Mouse (Mus musculus): ENCODE results near the gene Dnaja2.

Dnaja2 gene

GRCm38 (mm10) chr8:85554391-85555180 is 558 bp downstream of the Dnaja2 start:
- no peak for DNase-seq

DNA sequence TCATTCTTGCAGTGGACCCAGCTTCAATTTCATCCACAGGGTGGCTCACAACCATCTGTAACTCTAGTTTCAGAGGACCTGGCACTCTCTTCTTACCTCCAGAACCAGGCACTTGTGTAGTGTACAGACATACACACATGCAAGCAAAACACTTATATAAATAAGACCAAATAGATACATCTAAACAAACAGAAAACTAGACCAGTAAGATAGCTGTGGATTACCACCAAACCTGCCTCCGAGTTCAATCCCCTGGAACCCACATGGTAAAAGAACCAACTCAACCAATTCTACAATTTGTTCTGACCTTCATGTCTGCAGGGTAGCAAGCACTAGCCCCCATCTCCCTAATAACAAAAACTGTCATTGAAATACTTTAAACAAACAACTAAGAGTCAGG is 3.2 kb downstream of the Dnaja2 start:
- no peak for DNase-seq

GRCm38 (mm10) chr8:85536332-85536731 is 18.8 kb downstream of the Dnaja2 start:
- DNase-seq: no peak

- DNase-seq: no peak
Observed at GRCm38 (mm10) chr8:85534163-85534562, 21.0 kb downstream of the Dnaja2 start.

DNA sequence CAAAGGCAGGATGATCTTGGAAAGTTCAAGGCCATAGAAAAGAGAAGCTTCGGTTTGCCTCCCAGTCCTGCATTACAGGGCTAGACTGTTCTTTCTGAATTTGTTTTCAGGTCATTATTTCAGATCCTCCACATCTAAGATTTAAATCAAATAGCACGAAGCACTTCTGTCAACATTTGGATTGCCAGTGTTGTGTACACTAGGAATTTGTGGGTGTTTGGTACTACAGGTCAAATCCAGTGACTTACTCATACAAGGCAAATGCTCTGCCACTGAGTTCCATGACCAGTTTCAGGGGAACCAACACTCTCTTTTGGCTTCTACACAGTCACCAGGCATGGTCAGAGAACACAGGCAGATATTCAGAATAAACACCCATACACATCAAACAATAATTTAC is 21.7 kb downstream of the Dnaja2 start:
- DNase-seq: no peak

- DNase-seq: no peak
Observed at GRCm38 (mm10) chr8:85532843-85533242, 22.3 kb downstream of the Dnaja2 start.

GRCm38 (mm10) chr8:85531471-85531870 is 23.7 kb downstream of the Dnaja2 start:
- no peak for DNase-seq

- DNase-seq: no peak
Observed at GRCm38 (mm10) chr8:85530717-85531116, 24.4 kb downstream of the Dnaja2 start.

- DNase-seq: no peak
Observed at GRCm38 (mm10) chr8:85528959-85529358, 26.2 kb downstream of the Dnaja2 start.

- peak; percentile 53 to 67 for DNase-seq
Observed at GRCm38 (mm10) chr8:85526105-85526504, 29.0 kb downstream of the Dnaja2 start.

DNA sequence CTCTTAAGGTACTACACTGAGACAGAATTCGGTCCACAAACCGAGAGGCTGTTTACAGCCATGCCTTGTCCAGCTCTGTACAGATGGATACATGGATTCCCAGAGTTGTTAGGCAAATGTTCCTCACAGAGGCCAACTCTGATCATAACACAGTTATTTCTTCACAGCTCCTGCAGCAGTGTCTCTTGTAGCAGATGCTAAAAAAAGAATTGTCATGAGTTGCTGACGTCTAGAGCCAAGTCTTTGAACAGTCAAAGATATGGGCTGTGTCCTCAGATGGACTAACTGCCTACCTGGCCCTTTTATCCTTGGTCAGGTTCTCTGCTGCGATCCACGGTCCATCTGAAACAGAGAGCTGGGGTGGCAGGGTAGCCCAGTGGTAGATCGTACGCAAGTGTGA is 31.1 kb downstream of the Dnaja2 start:
- no peak for DNase-seq

DNA sequence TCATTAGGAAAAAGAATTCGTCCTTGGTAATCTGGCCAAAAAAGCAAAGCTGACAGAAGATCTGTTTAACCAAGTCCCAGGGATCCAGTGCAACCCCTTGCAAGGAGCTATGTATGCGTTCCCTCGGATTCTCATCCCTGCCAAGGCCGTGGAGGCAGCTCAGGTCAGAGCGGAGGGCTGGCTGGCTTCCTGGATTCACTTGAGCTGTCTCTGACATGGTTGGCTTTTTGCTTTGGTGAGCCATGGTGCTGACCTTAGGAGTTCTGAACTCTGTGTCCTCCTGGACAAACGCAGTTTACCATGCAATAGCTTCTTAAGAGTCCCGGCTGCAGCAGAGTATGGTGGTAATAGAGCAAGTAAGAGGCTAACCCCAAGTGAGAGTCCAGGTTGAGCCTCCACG is 33.8 kb downstream of the Dnaja2 start:
- DNase-seq: no peak

GRCm38 (mm10) chr8:85520586-85520985 is 34.6 kb downstream of the Dnaja2 start:
- no peak for DNase-seq

DNA sequence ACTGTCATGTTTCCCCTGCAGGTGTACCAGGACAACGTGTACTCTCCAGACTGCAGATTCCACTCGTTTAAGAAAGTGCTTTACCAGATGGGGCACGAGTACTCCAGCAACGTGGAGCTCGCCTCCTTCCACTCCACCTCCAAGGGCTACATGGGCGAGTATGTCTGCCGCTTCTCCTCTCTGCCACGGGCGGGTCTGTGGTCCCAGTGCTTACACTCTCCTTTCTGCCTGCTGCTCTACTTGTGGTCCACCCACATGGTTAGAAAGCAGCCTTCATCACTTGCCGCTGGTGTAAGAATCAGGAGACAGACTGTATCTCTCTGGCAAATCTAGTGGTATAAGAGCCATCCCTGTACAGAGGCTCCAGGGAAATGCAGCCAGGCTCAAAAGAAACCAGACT is 37.2 kb downstream of the Dnaja2 start:
- no peak for DNase-seq

DNA sequence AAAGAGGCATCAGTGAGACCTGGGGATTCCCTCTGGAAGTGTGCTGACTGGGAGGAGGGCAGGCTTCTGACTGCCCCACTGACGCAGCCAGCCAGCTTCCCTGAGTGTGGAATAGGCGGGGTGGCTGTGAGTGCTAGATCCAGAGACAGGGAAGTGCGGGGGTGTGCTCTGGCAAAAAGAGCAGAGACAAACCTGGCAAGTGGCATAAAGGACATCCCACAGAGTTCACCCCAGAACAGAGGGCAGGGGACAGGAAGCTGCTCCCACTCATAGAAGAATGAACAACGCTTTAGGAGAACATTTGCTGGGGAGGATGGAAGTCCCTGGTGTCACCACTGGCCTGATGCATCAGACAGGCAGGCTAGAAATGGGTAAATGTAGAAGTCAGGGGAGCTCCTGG is 37.8 kb downstream of the Dnaja2 start:
- no peak for DNase-seq

- DNase-seq: no peak
Observed at GRCm38 (mm10) chr8:85515391-85515790, 39.8 kb downstream of the Dnaja2 start.

DNA sequence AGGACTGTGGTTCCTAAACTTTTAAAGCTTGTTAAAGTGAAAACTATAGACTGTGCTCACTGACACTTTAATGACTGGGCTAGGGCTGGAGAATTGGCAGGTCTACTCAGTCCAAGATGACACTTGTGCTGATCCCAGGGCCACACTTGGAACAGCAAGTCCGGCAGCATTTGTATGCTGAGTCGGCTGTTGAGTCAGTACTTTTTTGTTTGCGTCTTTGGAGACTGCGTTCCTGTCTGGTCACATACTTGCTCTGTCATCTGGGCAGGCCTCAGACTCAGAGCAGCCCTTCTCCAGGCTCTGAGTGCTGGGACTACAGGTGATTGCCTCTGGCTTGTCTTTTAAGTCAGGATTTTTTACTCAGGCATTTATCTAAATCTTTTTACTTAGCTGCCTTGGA is 41.9 kb downstream of the Dnaja2 start:
- no peak for DNase-seq

GRCm38 (mm10) chr8:85512234-85512633 is 42.9 kb downstream of the Dnaja2 start:
- no peak for DNase-seq

DNA sequence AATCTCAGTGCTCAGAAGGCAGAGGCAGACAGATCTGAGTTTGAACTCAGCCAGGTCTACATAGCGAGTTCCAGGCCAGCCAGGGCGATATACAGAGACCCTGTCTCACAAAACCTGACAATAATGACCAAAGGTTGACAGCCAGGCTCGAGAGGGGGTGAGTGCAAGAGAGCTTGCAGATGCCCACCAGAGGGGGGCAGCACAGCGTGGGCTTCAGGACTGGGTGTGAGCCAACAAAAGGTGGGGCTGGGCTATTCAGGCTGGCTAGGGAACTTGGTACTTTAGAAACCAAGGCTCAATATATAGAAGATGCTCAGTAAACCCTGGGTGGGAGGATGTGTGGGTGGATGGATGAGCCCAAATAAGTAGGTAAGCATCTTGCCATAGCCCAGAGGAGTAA is 46.5 kb downstream of the Dnaja2 start:
- no peak for DNase-seq

DNA sequence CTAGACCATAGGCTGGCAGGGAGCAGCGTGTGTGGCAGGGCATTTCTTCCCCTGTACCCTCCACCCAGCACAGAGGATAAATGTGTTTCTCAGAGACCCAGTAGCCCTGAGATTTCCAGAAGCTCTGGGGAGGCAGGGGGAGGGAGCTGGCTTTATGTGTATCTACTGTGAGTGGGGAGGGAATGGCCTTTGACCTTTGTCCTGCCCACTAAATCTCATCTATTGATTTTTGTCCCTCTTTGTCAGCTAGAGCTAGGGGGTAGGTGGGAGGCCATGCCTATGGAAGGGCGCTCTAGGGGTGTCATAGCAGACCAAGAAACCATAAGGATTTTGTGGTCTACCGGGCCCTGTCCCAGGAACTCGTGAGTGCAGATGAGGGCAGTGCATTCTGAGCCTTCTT is 48.5 kb downstream of the Dnaja2 start:
- DNase-seq: no peak

- no peak for DNase-seq
Observed at GRCm38 (mm10) chr8:85504704-85505103, 50.4 kb downstream of the Dnaja2 start.

GRCm38 (mm10) chr8:85503065-85503464 is 52.1 kb downstream of the Dnaja2 start:
- no peak for DNase-seq

DNA sequence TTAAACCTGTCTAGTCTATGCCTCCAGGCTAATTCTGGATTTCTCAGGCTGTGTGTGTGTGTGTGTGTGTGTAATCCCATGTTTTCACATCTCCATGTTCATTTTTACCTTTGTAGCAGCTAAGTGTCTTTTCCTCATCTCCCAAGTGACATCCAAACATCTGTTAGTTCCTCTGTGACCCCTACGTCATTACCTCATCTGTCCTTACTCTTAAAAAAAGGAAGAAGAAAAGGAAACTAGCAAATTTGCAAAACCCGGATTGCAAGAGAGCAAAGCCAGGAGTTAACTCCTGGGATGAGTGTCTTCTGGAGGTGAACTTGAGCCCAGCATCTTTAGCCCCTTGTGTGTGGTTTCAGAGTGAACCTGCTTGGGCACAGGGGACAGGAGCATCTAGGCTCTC is 52.8 kb downstream of the Dnaja2 start:
- no peak for DNase-seq

DNA sequence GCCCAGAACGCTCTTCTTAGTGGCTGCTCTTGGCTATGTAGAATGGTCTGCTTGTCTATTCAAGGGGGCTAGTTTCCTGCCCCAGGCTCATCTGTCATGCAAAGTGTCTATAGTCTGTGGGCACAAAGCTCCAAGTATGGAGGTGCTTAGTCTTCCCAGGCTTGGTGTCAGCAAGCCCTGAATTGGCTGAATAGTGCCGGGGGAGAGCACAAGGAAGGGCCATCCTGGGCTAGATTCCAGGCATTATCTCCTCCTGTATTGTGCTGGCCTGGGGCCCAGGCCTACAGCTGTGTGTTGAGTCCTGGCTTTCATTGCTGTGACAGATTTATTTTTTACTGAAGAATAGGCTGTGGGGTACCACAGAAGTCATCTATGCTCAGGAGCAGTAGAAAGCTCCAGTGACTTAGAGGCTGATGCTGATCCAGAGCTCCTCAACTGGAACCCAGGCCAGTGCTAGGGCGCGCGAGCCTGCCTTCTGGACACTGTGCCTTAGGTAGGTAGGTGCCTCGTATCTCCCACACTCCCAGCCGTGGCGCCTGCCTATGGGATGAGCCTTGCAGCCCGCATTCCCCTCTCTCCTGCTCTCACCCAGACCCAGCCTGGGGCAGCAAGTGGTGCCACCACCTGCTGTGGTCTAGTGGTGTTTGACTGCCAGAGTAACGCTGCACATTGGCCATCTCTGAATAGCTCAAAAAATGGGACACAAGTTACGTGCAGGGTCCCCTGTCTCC is 54.0 kb downstream of the Dnaja2 start:
- no peak for DNase-seq

- no peak for DNase-seq
Observed at GRCm38 (mm10) chr8:85500460-85500859, 54.7 kb downstream of the Dnaja2 start.
